Mouse (Mus musculus): ENCODE results near the gene Pla2g4b.

DNA sequence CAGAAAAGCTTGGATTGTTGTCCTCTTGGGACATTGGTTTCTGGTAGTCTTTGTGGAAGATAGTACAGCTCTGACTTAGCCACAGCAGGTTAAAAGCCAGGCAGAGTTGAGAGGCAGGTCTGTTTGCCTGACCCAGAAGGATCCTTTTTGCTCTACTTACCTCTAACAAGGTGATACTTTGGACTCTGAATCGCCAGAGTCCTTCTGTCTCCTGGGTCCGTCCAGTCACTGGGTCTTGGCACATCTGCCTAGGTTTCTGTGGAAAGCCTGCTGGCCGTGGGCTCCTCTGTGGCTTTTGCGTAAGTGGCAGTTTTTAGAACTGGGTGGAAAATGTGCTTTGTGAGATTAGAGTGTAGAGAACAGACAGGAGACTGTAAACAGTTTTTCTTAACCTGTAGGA lies 44.3 kb upstream of the Pla2g4b start:
- TF ChIP-seq CTCF (IDR thresholded peaks at IDR 0.05; ENCODE audit: control insufficient read depth, insufficient read depth, insufficient read length) (no peak), MAX (IDR thresholded peaks at IDR 0.05) (no peak)
